Mouse (Mus musculus) hematopoietic stem cell, adult 5-6 weeks (primary cell): Measurements from ENCODE around the gene Olfr134. TPM values are rescaled to one million over a fixed set of nuclear protein-coding genes. Genes with fewer than 3 reads are reported as not detected.
"Not testable (repeated sequence)": the region's sequence is repeated elsewhere in the genome, so short reads cannot be mapped to it uniquely, and the experiment has no call there.

Experiments used
- ATAC-seq, 2 experiments: fragments of 125-278 bp in 1 of 2; replicated peaks in 1 of 2; 2 replicates each; pipeline ENCODE4 v1.8.0; 2016 to 2017; ENCODE audit warnings: inconsistent platforms in 2 of 2, mild to moderate bottlenecking in 2 of 2, moderate number of reproducible peaks in 2 of 2, low read depth in 1 of 2, moderate TSS enrichment in 1 of 2; ENCODE audit not compliant: low FRiP score in 2 of 2, poor library complexity in 2 of 2, severe bottlenecking in 2 of 2, insufficient read depth in 1 of 2, low TSS enrichment in 1 of 2
- total RNA-seq: library from RNA; stranded (forward); fragments of 172-1452, 232-1000 nt; gene quantifications from 2 replicates; pipeline ENCODE4 v1.2.3, GENCODE M21; 2017

Olfr134 gene
- not detected in 2 replicates for total RNA-seq

- no peak for ATAC-seq
These were observed at the start of gene Olfr134 for GRCm38 (mm10) chr17:38171088-38171487. Olfr134 (plus strand) TSS chr17:38171388.

GRCm38 (mm10) chr17:38124199-38124598 is 47.0 kb upstream of the Olfr134 start:
- ATAC-seq = not testable (repeated sequence)

GRCm38 (mm10) chr17:38125371-38125770 is 45.8 kb upstream of the Olfr134 start:
- ATAC-seq = not testable (repeated sequence)

GRCm38 (mm10) chr17:38134426-38134825 is 36.8 kb upstream of the Olfr134 start, which contains the start of gene Olfr132:
Olfr132 (minus strand) TSS chr17:38134526.
- ATAC-seq = no peak

- ATAC-seq = no peak
These were observed 26.2 kb upstream of the Olfr134 start, which contains the start of gene Olfr133 for GRCm38 (mm10) chr17:38144981-38145380. Olfr133 (plus strand) TSS chr17:38145281.

- ATAC-seq = no peak
These were observed 32.8 kb downstream of the Olfr134 start, which contains the start of gene Olfr135 for GRCm38 (mm10) chr17:38204035-38204434. Olfr135 (plus strand) TSS chr17:38204335.

Other genes starting within 250 kb of the Olfr134 start
- not detected in 2 replicates for gene Olfr761, start 218.3 kb upstream of the Olfr134 start, total RNA-seq
- gene Olfr129, start 111.3 kb upstream of the Olfr134 start, total RNA-seq = not detected in 2 replicates
- not detected in 2 replicates for gene Olfr130, start 107.5 kb upstream of the Olfr134 start, total RNA-seq
- gene Olfr131, start 82.7 kb upstream of the Olfr134 start, total RNA-seq = not detected in 2 replicates
- gene Olfr132, start 36.9 kb upstream of the Olfr134 start, total RNA-seq = not detected in 2 replicates
- gene Olfr133, start 26.1 kb upstream of the Olfr134 start, total RNA-seq = not detected in 2 replicates
- gene Olfr135, start 32.9 kb downstream of the Olfr134 start, total RNA-seq = not detected in 2 replicates
- not detected in 2 replicates for gene Olfr138, start 89.6 kb downstream of the Olfr134 start, total RNA-seq
- gene Olfr137, start 136.2 kb downstream of the Olfr134 start, total RNA-seq = not detected in 2 replicates
- not detected in 2 replicates for gene Olfr136, start 158.4 kb downstream of the Olfr134 start, total RNA-seq
- not detected in 2 replicates for gene Esp36, start 248.8 kb downstream of the Olfr134 start, total RNA-seq